Mouse (Mus musculus) brain, embryonic 18.5 days (tissue): ENCODE results near the gene Cnih2.

ENCODE experiments used
- DNase-seq: peaks from one replicate; pipeline ENCODE4 v3.0.0-alpha.2; 2012; ENCODE audit warnings: low read depth, low spot score

Cnih2 gene

GRCm38 (mm10) chr19:5045531-5045930, 52.8 kb downstream of the Cnih2 start:
- no peak for DNase-seq
